Mouse (Mus musculus): Measurements from ENCODE around the gene Hpcal1. TPM values are rescaled to one million over a fixed set of nuclear protein-coding genes. Genes with fewer than 3 reads are reported as not detected.

The Hpcal1 gene
- polyA plus RNA-seq, 1 experiment from 2014 or later: 57.7 TPM

DNA sequence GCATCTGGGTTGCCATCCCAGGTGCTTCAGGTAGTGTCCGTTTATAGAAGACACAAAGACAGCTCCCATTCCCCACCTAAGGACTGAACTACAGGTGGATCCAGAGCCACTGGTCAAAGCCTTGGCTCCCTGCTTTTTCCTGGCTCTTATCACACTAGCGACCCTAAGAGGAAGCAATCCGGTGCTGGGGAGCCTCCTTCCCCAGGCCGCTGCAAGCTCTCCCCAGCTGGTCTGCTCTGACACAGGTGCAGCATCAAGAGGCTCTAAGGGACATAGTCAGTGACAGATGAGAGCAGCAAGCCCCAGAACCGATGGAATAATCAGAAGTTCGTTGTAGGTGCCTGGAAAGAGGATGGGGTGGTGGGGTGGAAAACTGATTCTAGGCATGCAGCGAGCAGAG lies 54.8 kb downstream of the Hpcal1 start:
- no peak overlapping the region for H3K4me3 ChIP-seq (ENCODE audit: low read depth, low read length)

DNA sequence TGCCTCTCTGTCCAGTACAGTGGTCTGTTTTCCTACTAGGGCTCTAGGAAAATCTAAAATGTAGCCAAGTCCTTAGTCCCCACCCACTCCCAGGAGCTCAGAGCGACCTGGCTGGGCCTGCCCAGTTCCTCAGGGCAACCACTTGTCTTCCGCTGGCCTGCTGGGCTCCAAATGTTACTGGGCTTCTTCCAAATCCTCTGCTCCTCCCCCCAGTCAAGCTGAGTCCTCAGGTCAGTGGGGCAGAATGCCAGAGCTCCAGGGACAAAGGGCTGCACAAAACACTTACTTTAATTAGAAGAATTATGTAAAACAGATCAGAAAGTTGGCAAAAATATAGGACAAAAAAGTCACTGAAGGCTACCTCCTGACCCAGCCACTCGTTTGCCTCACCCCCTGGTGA lies 56.1 kb downstream of the Hpcal1 start:
- 16% methylated on average over 3 of the region's 3 CpGs for whole genome bisulfite sequencing
- ATAC-seq (ENCODE audit: low read depth) (peak; percentile 17; the same call in 1 of the 2 replicates), DNase-seq (ENCODE audit: low spot score) (peak; percentile 80)
- H3K9me3 ChIP-seq (ENCODE audit: control insufficient read depth, low read length): no peaks in the 10 kb centered on the region
- H3K4me1 ChIP-seq (ENCODE audit: control insufficient read depth, insufficient read depth, low read length): peaks cover 40% of the 10 kb centered on the region
- no peak overlapping the region for H3K4me2 ChIP-seq (ENCODE audit: low read depth, low read length)
- no peak overlapping the region for H3K4me3 ChIP-seq (ENCODE audit: low read depth, low read length)
- no peak overlapping the region for H3K9ac ChIP-seq (ENCODE audit: low read depth, low read length)
- H3K36me3 ChIP-seq (ENCODE audit: control insufficient read depth, insufficient read depth, low read length): no peaks in the 10 kb centered on the region
- no peak overlapping the region for H3K27ac ChIP-seq (replicated peaks; ENCODE audit: low read depth, low read length)
- no peaks in the 10 kb centered on the region for H3K27me3 ChIP-seq (replicated peaks; ENCODE audit: control insufficient read depth, insufficient read depth, low read length)

More for the DNA sequence above, 54.8 kb downstream of the Hpcal1 start:
- Histone ChIP-seq H3K9me3 (ENCODE audit: control insufficient read depth, low read length) (no peaks in the 10 kb centered on the region), H3K9ac (ENCODE audit: low read depth, low read length) (no peak overlapping the region), H3K36me3 (ENCODE audit: control insufficient read depth, insufficient read depth, low read length) (no peaks in the 10 kb centered on the region), H3K4me1 (ENCODE audit: control insufficient read depth, insufficient read depth, low read length) (peaks cover 44% of the 10 kb centered on the region), H3K27ac (replicated peaks; ENCODE audit: low read depth, low read length) (no peak overlapping the region), H3K27me3 (replicated peaks; ENCODE audit: control insufficient read depth, insufficient read depth, low read length) (no peaks in the 10 kb centered on the region), H3K4me2 (ENCODE audit: low read depth, low read length) (no peak overlapping the region)
- WGBS: 68% methylated on average over 7 of the region's 7 CpGs
- ATAC-seq (ENCODE audit: low read depth) (no peak), DNase-seq (ENCODE audit: low spot score) (no peak)

DNA sequence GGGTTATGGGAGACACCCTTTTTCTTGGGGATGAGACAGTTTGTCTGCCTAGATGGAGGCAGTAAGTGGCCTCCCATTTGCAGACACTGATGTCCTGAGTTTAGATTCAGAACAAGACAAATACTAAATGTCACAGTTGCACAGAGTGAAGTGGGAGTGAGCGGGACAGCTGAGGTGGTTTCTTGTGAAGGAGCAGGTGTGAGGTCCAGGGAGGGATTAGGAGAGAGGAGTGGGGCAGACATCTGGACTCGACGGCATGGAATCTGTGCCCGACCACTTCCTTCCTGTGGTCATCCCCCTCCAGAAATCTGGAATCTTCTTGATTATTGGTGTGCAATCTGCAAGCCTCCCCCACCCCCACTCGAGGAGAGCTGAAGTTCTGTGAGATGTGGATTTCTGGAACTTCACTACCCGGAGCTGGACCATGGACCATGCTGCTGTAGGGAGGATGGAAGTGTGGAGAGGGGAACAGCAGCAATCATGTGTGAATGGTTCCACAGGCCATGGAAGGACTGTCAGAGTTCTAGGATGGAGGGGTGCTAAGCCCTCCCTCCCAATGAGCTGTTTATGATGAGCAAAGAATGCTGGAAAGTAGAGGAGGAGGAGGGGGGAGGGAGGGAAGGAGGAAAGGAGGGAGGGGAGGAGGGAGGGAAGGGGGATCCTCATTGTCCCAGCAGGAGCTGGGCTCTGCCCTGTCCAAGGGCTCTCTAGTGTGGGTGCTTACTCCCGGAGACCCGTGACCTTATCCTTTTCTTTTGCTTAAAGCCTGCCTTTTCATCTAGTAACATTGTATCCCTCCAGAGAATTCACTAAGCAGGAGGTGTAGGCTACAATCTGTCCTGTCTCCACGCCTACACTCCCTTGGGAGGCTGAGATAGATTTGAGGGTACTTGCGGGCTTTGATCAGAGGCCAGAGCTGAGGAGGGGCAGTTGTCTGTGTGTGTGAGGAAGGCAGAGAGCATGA lies 56.8 kb downstream of the Hpcal1 start:
- Histone ChIP-seq H3K9me3 (ENCODE audit: control insufficient read depth, low read length) (no peaks in the 10 kb centered on the region), H3K4me3 (ENCODE audit: low read depth, low read length) (no peak overlapping the region), H3K36me3 (ENCODE audit: control insufficient read depth, insufficient read depth, low read length) (no peaks in the 10 kb centered on the region), H3K4me1 (ENCODE audit: control insufficient read depth, insufficient read depth, low read length) (peaks cover 33% of the 10 kb centered on the region), H3K9ac (ENCODE audit: low read depth, low read length) (no peak overlapping the region), H3K27me3 (replicated peaks; ENCODE audit: control insufficient read depth, insufficient read depth, low read length) (no peaks in the 10 kb centered on the region), H3K4me2 (ENCODE audit: low read depth, low read length) (no peak overlapping the region), H3K27ac (replicated peaks; ENCODE audit: low read depth, low read length) (no peak overlapping the region)
- DNase-seq (ENCODE audit: low spot score): no peak
- peak; percentile 17; the same call in 1 of the 2 replicates for ATAC-seq (ENCODE audit: low read depth)
- 36% methylated on average over 10 of the region's 10 CpGs for WGBS

DNA sequence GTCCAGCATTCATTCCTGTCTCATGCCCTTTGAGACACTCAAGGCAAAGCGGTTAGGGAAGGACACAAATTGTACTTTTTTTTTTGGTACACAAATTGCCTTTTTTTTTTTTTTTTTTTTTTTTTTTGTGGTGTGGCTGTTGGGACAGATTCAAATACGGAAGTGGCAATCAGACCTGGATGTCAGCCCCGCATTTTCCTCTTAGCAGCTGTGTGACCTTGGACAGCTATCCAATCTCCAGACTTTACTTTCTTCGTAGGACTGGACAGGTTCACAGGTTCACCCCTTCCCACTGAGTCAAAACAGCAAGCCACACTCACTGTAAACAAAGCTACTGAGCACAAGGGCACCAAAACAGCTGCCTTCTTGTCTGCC lies 57.5 kb downstream of the Hpcal1 start:
- no peak overlapping the region for H3K4me2 ChIP-seq (ENCODE audit: low read depth, low read length)
- no peak overlapping the region for H3K27ac ChIP-seq (replicated peaks; ENCODE audit: low read depth, low read length)
- no peaks in the 10 kb centered on the region for H3K27me3 ChIP-seq (replicated peaks; ENCODE audit: control insufficient read depth, insufficient read depth, low read length)
- H3K36me3 ChIP-seq (ENCODE audit: control insufficient read depth, insufficient read depth, low read length): no peaks in the 10 kb centered on the region
- no peaks in the 10 kb centered on the region for H3K9me3 ChIP-seq (ENCODE audit: control insufficient read depth, low read length)
- peaks cover 29% of the 10 kb centered on the region for H3K4me1 ChIP-seq (ENCODE audit: control insufficient read depth, insufficient read depth, low read length)
- no peak overlapping the region for H3K9ac ChIP-seq (ENCODE audit: low read depth, low read length)
- no peak for ATAC-seq (ENCODE audit: low read depth)
- no peak overlapping the region for H3K4me3 ChIP-seq (ENCODE audit: low read depth, low read length)
- DNase-seq (ENCODE audit: low spot score): no peak
- WGBS: 37% methylated on average over 4 of the region's 4 CpGs

DNA sequence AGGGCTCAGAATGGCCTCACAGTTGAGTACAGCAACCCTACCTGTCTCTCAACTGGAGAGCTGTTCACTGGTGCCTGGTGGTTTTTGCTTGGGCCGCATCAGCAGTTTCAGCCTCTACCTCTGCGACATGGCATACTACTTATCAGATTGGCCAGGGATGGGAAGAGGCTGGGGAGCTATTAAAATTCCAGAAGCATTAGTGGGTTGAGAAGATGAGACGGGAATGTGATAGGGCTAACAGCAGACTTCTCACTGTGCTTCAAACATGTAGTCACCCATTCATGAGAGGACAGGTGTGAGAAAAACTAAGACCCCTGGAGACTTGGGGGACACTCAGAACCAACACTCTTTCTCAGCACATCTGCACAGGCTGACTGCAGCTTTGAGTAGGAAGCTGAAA lies 59.1 kb downstream of the Hpcal1 start:
- Histone ChIP-seq H3K9ac (ENCODE audit: low read depth, low read length) (no peak overlapping the region), H3K4me3 (ENCODE audit: low read depth, low read length) (no peak overlapping the region), H3K27me3 (replicated peaks; ENCODE audit: control insufficient read depth, insufficient read depth, low read length) (no peaks in the 10 kb centered on the region), H3K9me3 (ENCODE audit: control insufficient read depth, low read length) (no peaks in the 10 kb centered on the region), H3K4me1 (ENCODE audit: control insufficient read depth, insufficient read depth, low read length) (peaks cover 29% of the 10 kb centered on the region), H3K27ac (replicated peaks; ENCODE audit: low read depth, low read length) (no peak overlapping the region), H3K4me2 (ENCODE audit: low read depth, low read length) (no peak overlapping the region), H3K36me3 (ENCODE audit: control insufficient read depth, insufficient read depth, low read length) (no peaks in the 10 kb centered on the region)
- WGBS: 53% methylated on average over 3 of the region's 3 CpGs
- DNase-seq (ENCODE audit: low spot score) (no peak), ATAC-seq (ENCODE audit: low read depth) (no peak)

DNA sequence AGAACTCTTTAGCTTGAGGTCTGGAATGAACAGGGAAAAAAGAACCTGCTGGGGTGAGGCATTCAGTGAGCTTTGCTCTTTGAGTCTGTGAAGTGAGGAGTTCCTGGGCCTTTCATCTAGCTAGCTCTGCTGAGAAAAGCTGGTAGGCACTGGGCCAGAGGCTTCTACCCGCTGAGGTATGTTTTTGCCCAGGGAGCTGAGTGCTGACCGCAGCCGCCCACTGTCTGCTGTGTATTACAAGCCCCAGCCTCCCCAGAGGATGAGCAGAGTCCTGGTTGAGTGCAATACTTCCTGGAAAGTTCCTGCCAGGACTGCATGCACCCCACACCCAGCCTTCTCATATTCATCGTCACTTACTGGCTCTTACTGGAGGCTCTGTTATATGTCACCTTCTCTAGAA lies 59.8 kb downstream of the Hpcal1 start:
- ATAC-seq (ENCODE audit: low read depth) (no peak), DNase-seq (ENCODE audit: low spot score) (peak; percentile 63)
- no peaks in the 10 kb centered on the region for H3K9me3 ChIP-seq (ENCODE audit: control insufficient read depth, low read length)
- no peak overlapping the region for H3K4me2 ChIP-seq (ENCODE audit: low read depth, low read length)
- peaks cover 29% of the 10 kb centered on the region for H3K4me1 ChIP-seq (ENCODE audit: control insufficient read depth, insufficient read depth, low read length)
- H3K4me3 ChIP-seq (ENCODE audit: low read depth, low read length): no peak overlapping the region
- H3K27me3 ChIP-seq (replicated peaks; ENCODE audit: control insufficient read depth, insufficient read depth, low read length): no peaks in the 10 kb centered on the region
- no peak overlapping the region for H3K9ac ChIP-seq (ENCODE audit: low read depth, low read length)
- no peaks in the 10 kb centered on the region for H3K36me3 ChIP-seq (ENCODE audit: control insufficient read depth, insufficient read depth, low read length)
- WGBS: 32% methylated on average over 4 of the region's 4 CpGs
- H3K27ac ChIP-seq (replicated peaks; ENCODE audit: low read depth, low read length): no peak overlapping the region

DNA sequence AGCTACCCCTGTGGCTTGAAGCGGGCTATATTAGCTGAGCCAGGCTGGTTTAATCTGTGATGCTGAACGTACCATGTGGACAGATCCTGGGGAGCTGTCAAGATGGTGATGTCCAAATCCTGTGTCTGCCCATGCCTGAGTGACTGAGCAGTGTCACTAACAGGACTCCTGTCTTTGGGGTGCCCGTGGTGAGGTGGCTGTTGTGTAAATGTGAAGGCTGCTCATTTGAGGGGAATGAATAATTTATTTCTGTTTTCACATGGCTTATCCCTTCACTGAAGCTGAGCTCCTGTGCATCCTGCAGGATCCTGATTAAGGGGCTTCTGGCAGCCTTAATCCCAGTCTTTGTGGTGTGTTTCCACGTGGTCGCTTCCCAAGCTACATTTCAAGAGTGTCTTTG lies 62.2 kb downstream of the Hpcal1 start:
- H3K36me3 ChIP-seq (ENCODE audit: control insufficient read depth, insufficient read depth, low read length): no peaks in the 10 kb centered on the region
- ATAC-seq (ENCODE audit: low read depth) (peak; percentile 13; the same call in 1 of the 2 replicates), DNase-seq (ENCODE audit: low spot score) (no peak)
- no peaks in the 10 kb centered on the region for H3K27me3 ChIP-seq (replicated peaks; ENCODE audit: control insufficient read depth, insufficient read depth, low read length)
- peaks cover 9% of the 10 kb centered on the region for H3K4me1 ChIP-seq (ENCODE audit: control insufficient read depth, insufficient read depth, low read length)
- 41% methylated on average over 5 of the region's 5 CpGs for WGBS
- no peak overlapping the region for H3K27ac ChIP-seq (replicated peaks; ENCODE audit: low read depth, low read length)
- H3K9ac ChIP-seq (ENCODE audit: low read depth, low read length): no peak overlapping the region
- H3K4me3 ChIP-seq (ENCODE audit: low read depth, low read length): no peak overlapping the region
- no peak overlapping the region for H3K4me2 ChIP-seq (ENCODE audit: low read depth, low read length)
- no peaks in the 10 kb centered on the region for H3K9me3 ChIP-seq (ENCODE audit: control insufficient read depth, low read length)

DNA sequence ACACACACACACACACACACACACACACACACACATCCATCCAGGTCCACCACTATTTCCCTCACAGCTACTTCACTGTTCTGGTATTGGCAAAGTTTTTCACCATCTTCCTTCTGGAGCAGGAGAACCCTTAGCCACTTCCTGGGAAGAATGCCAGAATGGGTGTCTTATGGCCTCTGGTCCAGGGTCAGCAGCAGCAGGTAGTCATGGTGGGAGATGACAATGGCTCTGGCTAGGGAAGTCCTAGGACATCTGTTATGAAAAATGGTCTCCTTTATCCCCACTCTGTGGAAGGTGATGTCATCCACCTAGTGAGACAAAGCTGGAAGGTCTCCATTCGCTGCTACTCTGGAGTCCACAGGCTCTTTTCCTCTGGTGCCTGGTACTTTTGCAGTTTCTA lies 64.1 kb downstream of the Hpcal1 start:
- Histone ChIP-seq H3K27me3 (replicated peaks; ENCODE audit: control insufficient read depth, insufficient read depth, low read length) (no peaks in the 10 kb centered on the region), H3K4me2 (ENCODE audit: low read depth, low read length) (no peak overlapping the region), H3K36me3 (ENCODE audit: control insufficient read depth, insufficient read depth, low read length) (no peaks in the 10 kb centered on the region), H3K27ac (replicated peaks; ENCODE audit: low read depth, low read length) (no peak overlapping the region), H3K9ac (ENCODE audit: low read depth, low read length) (no peak overlapping the region), H3K4me3 (ENCODE audit: low read depth, low read length) (no peak overlapping the region), H3K9me3 (ENCODE audit: control insufficient read depth, low read length) (no peaks in the 10 kb centered on the region), H3K4me1 (ENCODE audit: control insufficient read depth, insufficient read depth, low read length) (0 out of 2 replicates have a peak, but pooled peaks cover 5% of the 10 kb centered on the region)
- 93% methylated on average over 1 of the region's 1 CpGs for WGBS
- ATAC-seq (ENCODE audit: low read depth) (no peak), DNase-seq (ENCODE audit: low spot score) (no peak)

DNA sequence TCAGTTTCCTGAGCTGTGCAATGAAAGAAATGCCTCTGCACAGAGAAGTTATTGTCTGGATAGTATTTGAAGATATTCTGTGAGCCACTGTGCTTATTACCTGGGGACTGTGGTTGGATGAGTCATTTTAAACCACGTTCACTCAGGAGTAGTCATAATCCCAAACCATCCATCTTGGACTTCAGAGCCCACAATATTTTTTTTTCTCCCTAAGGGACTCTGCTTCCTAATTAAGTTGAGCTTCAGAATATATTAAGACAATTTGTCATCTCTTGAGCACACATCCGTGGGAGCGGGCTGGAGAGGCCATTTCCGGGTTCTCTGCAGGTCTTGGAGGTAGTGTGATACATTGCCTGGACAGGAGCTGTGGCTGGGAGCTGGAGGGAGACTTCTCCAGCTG lies 66.2 kb downstream of the Hpcal1 start:
- Histone ChIP-seq H3K9ac (ENCODE audit: low read depth, low read length) (no peak overlapping the region), H3K4me3 (ENCODE audit: low read depth, low read length) (no peak overlapping the region), H3K4me1 (ENCODE audit: control insufficient read depth, insufficient read depth, low read length) (no peaks in the 10 kb centered on the region), H3K36me3 (ENCODE audit: control insufficient read depth, insufficient read depth, low read length) (no peaks in the 10 kb centered on the region), H3K27me3 (replicated peaks; ENCODE audit: control insufficient read depth, insufficient read depth, low read length) (no peaks in the 10 kb centered on the region), H3K9me3 (ENCODE audit: control insufficient read depth, low read length) (no peaks in the 10 kb centered on the region), H3K27ac (replicated peaks; ENCODE audit: low read depth, low read length) (no peak overlapping the region), H3K4me2 (ENCODE audit: low read depth, low read length) (no peak overlapping the region)
- DNase-seq (ENCODE audit: low spot score): no peak
- no peak for ATAC-seq (ENCODE audit: low read depth)
- 71% methylated on average over 4 of the region's 4 CpGs for WGBS

All from embryonic facial prominence, embryonic 14.5 days (tissue).